Mouse (Mus musculus) heart, adult 18-20 months (tissue): ENCODE data around the gene Gxylt2. TPM values are rescaled to one million over a fixed set of nuclear protein-coding genes. Genes with fewer than 3 reads are reported as not detected.

Source experiments
- DNase-seq, 2 experiments: peaks; one replicate each; pipeline ENCODE4 v3.0.0; 2021 to 2022; ENCODE audit warnings: mixed read lengths in 1 of 2
- total RNA-seq, 2 experiments: library from RNA; stranded (reverse); gene quantifications; 2 replicates each; pipeline ENCODE4 v1.2.3; 2021

Gxylt2 gene
- total RNA-seq, 2 experiments from 2014 or later: 1.8 to 2.1 TPM

DNA sequence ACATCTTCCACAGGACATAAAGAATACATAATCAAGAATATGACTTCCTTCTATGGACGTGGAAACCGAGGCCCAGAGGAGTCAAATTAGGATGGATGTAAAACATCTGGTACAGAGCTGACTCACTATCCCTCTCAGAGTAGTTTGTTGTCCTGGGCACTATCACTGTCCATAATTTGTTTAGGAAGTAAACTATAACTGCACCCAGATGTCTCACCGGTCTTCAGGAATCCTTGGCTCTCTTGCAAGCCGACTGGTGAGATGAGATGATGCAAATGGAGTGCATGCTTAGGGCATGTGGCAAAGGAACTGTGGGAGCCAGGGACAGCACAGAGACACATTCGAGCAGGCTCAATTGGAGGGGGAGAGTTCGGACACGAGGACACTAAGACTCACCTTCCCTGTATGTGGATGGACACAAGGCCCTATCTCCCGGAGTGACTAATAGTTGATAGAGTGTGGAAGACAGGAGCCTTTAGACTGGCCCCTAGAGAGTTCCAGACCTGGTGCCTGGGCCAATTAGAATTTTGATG, 10.8 kb downstream of the Gxylt2 start:
- no peak for DNase-seq

DNA sequence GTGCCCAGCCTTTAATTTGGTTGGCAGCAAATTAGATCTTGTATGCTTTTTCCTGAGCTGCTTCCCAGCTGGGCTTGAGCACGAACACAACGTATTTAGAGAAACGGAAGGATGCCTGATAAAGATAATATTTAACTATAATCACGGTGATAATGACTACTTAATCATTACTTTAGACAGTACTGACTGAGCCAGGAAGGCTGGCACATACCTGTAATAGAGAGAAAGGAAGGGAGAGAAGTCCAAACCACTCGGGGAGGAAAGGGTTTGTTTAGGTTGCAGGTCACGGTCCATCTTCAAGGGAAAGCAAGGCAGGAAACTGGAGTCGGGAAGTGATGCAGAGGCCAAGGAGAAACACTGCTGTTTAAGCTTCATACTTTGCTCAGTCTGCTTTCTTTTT, 11.6 kb downstream of the Gxylt2 start:
- DNase-seq: no peak

DNA sequence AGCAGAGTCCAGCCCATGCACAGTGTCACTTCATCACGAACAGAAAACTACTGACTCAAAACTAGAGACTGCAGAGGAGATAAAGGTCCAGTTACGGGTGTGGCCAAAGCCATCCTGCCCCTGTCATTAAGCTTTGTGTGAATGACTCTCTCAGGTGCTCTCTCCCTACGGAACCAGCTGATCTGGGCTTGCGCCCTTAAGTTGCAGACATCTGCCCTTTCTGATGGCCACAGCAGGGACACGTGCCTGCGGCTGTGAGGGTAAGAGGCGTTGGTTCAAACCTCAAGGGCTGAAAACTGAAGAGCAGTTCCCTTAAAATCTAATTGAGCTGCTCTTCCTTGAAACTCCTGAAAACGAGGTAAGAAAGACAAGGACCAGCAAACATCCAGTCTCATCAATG, 12.3 kb downstream of the Gxylt2 start:
- no peak for DNase-seq

DNA sequence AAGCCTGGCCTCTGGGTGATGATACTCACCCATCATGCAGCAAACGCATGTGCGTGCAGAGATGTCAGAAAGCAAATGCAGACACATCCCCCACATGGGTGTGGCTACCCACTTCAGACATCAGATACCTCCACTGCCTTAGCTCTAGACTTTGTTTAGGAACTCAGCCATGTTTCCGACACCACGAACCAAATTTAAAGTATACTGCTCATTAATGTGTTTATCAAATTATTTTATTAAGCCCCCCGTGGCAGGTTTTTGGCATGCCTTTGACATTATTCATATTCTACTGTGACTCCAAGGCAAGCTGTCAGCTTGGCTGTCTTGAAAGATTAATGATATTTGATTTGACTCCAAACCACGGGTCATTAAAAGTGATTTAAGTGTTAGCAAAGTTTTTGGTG, 15.6 kb downstream of the Gxylt2 start:
- no peak for DNase-seq

DNA sequence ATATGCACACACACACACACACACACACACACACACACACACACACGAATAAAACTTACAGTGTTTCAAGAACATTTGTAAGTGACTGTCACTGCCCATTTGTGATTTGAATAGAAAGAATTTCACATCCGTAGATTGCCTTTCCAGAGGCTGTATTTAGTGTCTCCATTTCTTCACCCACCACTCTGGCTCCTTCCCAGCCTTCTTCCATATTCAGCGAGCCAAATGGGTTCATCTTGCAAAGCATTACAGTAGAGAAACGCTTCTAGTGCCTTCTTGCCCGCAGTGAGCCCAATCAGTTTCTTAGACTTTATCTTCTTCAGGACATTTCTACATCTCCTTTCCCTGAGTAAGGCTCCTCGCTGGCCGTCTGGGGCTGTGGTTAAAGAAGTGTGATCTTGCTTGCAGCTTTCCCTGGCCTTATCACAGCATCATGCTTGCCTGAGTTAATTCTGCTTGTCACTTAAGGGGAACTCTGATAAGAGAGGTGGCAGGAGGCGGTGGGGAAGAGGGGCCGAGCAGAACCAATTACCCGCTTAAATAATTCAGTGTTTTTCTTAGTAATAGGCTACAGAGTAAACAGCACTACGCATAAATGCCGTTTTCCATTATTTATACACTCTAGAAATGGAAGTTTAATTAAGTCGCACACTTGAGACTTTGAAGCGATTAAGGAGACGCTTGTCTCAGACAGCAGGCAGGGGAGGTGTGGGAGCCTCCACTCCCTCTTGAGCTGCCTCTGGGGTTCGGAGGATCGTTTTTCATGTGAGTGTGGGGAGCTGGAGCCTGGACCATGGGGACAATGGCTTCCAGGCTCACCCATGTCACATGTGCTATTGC, 16.6 kb downstream of the Gxylt2 start:
- no peak for DNase-seq

DNA sequence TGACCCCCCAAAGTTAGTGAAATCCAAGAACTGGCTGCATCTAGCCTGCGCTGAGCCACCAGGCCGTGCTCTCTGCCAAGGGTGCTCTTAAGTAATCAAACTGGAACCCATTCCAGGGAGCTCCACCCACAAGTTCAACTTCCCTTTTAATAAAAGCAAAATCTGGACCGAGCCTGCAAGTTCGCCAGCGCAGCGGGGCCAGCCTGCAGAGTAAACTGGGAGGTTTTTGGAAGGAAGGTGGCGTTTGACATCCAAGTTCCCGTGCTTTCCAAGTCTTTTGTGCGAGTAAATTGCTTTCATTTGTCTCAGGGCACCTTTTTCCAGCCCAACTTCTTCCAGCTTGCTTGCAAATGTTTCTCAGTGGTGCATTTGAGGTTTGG, 27.5 kb downstream of the Gxylt2 start:
- peak; percentile 88 to 92 for DNase-seq

DNA sequence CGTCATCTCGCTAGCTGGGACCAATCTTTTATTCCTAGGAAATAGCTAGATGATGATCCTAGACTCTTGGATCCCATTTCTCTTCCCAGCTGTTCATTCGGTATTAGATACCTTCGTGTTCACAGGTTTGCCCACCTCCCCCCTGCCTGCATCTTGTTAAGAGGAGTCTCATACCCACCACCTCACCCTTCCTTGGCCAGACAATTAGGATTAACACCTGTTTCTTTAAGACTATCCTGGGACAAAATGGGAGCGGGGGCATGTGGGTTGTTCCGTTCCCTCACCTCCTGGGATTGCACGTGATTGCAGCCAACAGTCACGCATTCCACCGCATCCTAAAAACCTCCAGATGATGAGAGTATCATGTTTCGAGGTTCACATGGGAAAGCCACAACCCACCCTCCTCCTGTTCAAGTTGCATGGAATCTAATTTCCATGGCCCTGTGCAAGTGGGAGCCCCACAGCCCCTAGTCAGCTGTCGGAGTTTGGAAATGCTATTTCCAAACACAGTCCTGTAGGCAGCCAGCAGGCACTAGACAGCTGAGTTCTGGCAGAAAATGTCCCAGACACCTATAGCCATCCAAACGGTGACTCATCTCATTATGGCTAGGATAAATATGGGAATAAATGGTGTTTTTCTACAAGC, 28.0 kb downstream of the Gxylt2 start:
- DNase-seq: peak; percentile 64 to 82

DNA sequence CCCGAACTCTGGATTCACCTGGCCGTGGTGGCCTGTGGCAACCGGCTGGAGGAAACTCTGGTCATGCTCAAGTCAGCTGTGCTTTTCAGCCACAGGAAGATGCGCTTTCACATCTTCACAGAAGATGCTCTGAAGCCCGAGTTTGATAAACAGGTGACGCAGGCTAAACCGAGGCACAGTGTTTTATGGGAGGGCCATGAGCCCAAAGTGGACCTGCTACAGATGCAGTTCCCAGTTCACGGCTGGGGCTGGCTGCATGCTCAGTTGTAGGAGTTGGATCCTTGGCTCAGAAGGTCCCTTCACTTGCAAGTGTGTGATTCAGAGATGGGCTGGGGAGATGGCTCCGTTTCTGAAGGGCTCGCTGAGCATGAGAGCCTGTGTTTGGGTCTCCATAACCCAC, 28.7 kb downstream of the Gxylt2 start:
- no peak for DNase-seq

DNA sequence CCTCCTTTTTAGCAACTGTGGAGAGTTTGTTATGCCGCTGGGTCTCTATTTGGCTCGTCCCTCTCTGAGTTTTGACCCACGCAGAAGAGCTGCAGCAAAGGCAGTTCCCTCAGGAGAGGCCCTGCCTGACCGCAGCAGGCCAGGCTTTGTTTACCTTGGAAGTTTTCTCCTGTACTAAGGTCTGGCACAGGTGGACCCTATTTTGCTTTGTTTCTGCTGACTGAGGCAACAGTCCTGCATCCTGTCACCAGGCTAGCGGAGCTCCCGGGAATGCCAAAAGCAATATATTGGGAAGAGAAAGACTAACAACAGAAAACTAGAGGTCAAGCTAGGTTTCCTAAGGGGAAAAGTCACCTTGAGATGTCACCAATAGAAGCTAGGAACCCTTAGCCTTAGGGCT, 29.8 kb downstream of the Gxylt2 start:
- peak; percentile 39 to 76 for DNase-seq

DNA sequence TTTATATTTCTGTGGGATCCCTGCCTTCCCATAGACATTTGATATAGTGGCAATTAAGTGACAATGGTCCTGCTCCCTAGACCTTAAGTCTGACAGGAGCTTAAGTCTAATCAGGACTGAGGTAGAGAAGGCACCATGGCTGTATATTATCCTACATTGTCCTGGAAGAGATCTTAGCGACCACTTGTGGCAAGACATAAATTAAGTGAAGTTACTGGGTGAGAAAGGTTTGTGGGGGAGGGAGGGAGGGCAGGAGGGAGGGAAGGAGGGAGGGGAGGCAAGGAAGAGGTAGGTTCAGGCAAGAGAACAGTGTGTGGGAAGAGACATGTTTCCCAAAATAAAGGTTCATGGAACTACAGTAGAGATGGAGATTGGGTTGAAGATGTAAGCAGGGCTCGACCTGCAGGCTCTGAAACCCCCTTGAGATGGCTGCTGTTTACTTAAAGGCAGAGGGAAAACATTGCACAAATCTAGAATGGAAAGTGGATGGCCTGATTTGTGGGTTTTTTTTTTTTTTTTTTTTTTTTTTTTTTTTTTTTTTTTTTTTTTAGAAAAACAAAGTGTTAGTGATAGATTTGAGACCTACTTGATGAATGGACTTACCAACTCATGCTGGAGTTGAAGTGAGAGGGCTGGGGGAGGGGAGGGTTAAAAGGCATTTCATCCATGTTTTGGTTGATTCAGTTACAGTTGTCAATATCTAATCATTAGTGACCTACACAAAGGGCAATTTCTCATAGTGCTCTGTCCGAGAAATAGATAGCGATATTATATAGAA, 54.1 kb downstream of the Gxylt2 start:
- DNase-seq: no peak

DNA sequence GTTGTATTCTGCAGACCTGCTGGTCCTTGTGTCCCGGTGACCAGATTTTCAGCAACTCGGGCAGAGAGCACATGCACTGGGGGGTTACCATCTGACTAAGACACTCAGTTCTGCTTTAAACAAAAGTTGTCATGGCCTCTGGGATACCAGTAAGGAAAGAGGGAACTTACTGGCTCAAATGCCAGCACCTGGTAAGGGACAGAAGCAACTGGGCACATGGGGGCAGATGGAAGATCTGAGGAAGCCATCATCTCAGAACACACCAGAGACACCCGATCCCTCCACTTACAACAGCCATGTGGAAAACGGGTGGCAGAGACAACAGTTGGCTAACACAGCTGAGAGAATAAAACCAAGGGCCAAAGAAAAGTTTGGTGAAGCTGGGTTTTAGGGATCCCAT, 63.2 kb downstream of the Gxylt2 start:
- DNase-seq: no peak

DNA sequence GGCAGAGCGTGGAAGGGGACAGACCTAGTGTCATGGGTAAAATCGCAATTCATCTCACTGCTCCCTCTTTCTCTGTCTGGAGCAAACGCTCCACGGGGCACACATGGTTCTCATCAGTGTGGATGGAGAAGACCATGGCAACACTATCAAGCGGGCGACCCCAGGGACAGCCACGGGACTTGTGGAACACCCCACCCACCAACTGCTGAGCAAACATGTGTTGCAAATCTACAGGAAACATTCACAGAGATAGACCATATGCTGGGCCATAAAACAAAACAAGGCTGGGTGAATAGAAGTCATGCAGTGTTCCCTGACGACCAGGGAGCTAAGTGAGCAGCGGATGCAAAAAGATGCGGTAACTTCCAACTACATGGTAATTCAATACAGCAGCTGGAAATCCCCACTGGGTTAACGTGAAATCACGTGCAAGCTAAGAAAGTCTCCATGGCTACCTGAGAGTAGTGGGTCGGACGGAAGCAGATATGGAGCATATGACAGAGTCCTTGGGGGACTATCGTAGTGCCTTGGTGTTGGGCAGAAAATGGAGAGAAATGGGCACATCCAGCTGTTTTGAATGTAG, 71.5 kb downstream of the Gxylt2 start:
- DNase-seq: peak; percentile 20 to 62

DNA sequence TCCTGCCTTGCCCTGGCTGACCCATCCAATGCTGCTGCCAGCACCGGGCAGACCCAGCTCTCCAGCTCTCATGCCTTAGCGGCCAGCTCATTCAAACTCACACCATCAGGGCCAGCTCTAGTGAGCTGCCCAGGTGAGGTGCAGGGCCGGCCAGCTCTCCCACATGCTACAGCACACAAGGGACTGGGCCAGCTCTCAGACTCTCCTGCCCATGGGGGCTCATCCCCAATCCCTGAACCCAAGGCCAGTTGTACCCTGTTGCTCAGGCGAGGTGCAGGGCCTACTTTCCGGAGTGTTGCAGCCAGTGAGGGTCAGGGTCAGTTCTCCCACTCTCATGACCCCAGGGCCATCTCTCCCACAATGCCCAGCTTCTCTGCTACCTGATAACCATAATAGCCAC, 74.1 kb downstream of the Gxylt2 start:
- no peak for DNase-seq

DNA sequence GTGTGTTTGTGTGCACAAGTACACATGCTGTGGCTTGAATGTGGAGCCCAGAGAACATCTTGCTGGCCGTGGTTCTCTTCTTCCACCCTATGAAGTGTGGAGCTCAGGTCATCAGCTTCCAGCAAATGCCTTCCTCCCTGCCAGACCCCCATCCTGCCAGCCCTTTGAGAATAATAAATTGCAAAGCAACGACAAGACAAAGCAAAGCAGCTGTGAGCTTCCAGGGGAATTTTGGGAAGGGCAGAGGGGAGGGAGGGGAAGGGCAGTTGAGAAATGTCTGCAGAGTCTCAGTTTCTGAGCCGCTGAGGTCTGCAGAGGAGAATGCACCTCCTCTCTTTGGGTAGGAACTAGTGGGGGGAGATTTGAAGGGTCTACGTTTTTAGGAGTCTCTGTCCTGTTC, 75.9 kb downstream of the Gxylt2 start:
- peak; percentile 30 to 40 for DNase-seq

DNA sequence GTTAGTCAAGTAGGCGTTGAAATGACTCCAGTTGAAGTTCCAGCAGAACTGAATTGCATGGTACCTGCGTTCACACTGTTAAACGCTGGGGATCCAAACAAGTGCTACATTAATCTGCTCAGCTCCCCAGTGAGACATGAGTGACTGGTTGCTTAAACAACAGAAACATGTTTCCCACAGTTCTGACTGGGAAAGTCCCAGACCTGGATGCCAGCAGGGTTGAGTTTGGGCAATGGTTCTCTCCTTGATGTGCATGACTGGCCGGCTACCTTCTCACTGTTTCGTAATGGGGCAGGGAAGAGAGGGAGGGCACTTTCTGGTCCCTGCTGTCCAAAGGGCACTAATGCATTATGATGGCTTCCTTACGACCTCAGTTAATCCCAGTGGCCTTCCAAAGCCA, 77.1 kb downstream of the Gxylt2 start:
- no peak for DNase-seq

DNA sequence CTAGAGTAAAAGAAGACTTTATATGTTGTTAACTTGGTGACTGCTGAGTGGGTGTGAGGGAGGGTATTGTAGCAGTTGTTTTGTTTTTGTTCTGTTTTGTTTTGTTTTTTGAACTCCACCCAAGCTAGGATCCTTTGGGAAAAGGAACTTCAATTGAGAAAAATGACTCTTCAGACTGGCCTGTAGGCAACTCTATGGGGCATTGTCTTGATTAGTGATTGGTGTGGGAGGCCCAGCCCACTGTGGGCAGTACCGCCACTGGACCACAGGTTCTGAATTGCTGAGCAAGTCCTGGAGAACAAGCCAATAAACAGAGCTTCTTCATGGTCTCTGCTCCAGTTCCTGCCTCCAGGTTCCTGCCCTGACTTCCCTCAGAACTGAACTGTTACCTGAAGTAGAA, 83.2 kb downstream of the Gxylt2 start:
- DNase-seq: no peak

DNA sequence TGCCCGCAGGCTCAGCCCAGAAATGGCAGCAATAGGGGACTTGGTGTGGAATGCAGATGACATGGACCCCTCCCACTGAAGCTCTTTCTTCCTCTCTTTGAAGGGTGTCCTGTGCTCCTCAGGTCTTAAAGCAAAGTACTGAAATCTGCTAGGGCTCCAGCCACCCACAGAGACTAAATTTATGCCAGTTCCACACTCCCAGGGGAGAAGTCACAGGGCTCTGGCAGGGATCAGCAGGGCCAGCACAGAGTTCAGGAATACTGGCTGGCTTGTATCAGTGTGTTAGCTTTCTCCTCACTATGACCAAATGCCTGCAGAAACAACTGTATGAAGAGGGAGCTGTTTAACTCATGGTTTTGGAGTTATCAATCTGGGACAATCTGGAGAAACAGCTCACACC, 84.6 kb downstream of the Gxylt2 start:
- no peak for DNase-seq

DNA sequence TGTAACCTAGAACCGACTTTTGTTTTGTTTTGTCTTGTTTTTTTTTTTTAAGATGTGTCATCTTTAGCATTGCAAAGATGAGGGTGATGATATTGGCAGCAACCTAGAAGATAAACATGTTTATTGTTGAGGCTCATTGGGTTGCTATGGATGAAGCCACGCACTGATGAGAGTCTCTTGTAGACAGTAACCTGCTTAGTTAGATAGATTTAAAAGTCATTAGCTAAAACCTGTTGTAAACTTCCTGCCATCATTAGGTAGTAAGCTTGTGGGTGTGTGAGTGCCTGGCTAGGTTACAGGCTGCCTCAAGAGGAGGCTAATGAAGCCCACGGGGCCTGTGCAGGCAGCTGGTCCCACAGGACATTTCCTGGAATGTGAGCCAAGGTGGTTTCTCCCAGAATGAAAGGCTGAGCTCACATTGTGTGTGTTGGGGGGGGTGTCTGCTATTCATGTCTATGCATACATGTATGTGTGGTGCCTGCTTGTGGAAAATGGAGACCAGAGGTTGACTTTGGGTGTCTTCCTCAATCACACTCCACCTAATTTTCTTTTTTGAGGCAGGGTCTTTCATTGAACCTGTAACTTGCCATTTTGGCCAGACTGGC, 87.6 kb downstream of the Gxylt2 start:
- DNase-seq: no peak

DNA sequence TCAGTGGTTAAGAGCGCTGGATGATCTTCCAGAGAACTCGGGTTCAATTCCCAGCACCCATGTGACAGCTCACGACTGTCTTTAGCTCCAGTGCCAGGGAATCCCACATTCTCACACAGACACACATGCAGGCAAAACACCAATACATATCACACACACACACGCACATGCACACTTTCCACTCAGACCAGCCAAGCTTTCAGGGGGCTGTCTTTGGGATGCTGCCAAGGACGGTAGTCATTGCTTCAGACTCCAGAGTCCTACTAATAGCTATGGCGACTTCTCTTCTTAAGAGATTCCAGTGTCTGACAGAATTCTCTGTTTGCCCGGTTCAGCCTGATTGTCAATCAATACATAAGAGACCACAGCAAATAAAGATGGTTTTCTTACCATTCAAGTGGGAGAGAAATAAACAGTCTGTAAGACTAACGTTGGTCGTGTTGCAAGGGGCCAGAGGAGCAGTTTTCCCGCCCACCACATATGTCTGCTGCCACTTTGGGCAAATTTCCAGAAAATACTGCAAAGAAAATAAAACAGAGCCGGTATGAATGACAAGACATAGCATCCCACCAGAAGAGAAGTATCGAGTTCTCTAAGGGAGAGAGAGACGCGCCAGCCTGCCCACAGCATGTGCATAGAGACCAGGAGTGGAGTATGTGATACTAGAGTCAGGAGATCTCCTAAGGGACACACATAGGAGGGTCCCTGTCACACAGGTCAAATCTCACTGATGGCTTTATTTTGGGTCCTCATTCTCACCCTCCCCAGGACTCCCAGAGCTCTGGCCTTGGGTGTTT, 88.6 kb downstream of the Gxylt2 start:
- no peak for DNase-seq

DNA sequence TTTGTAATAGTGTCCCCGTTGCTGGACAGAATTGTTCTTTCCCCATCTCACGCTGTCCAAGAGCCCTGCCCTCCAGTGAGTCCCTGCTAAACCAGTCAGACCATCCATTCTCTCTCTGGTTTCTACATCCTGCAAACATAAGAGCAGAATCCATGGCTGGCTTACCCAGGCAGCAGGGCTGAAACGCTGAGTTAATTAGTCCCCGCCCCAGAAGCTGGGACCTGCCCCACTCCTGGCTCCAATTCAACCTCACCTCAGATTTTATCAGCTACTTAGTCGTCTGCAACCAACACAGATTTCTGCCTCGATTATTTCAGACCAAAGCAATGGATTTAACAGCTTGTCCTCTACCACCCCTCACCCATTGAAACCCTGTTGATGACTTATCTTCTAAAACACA, 91.3 kb downstream of the Gxylt2 start:
- DNase-seq: no peak

DNA sequence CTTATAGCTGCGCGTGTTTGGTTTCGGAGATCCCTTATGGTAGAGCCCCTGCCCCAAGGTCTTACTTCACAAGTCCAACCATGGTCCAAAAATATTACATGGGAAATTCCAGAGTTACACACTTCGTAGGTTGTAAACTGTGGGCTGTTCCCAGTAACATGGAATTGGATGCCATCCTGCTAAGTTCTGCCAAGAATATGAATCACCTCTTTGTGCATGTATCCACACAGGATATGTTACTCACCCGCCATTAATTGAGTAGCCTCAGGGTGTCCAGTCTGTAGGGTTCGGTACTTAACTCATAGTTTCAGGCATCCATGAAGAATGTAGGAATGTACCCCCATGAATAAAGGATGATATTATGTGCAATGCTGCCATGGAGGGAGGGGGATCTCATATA, 94.8 kb downstream of the Gxylt2 start:
- DNase-seq: peak in 1 of 2 experiments; percentile 18
